Mouse (Mus musculus): ENCODE measurements around the gene Tmem150b. TPM values are rescaled to one million over a fixed set of nuclear protein-coding genes. Genes with fewer than 3 reads are reported as not detected.

Gene Tmem150b
- polyA plus RNA-seq, 1 experiment from 2014 or later, result 0.24 TPM

DNA sequence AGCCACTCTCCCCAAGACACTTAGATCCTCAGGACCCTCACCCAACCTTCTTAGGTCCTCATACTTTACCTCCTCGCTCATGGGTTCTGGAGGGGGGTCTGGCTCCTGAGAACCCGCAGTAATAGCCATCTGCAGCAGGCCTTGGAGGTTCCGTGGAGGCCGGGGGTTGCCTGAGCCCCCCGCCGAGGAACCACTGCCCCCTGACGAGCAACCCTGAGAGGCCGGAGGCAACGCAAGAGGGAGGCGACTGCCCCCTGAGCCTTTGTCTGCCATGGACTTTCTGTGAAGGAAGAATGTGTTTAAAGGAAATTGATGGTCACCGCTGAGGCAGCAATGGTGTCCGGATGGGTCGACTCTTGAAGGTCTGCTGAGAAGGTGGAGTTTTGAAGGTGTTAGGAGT is 40.8 kb downstream of the Tmem150b start:
- Histone ChIP-seq H3K9ac (peak overlapping the region; percentile 74), H3K4me3 (peak overlapping the region; percentile 79), H3K36me3 (peaks cover 18% of the 10 kb centered on the region), H3K27ac (peak overlapping the region; percentile 64; the same call in 1 of the 2 replicates), H3K4me1 (peaks cover 7% of the 10 kb centered on the region), H3K9me3 (no peaks in the 10 kb centered on the region), H3K4me2 (peak overlapping the region; percentile 97), H3K27me3 (no peaks in the 10 kb centered on the region)
- WGBS, result under 1% methylated on average over 13 of the region's 13 CpGs
- no peak for ATAC-seq (ENCODE audit: insufficient number of reproducible peaks, insufficient read depth, low FRiP score, low TSS enrichment, low read depth)

- Histone ChIP-seq H3K9me3 (no peaks in the 10 kb centered on the region), H3K36me3 (peaks cover 22% of the 10 kb centered on the region), H3K4me1 (peaks cover 7% of the 10 kb centered on the region), H3K27me3 (no peaks in the 10 kb centered on the region), H3K9ac (no peak overlapping the region), H3K4me2 (no peak overlapping the region), H3K27ac (no peak overlapping the region), H3K4me3 (no peak overlapping the region)
- no peak for ATAC-seq (ENCODE audit: insufficient number of reproducible peaks, insufficient read depth, low FRiP score, low TSS enrichment, low read depth)
- WGBS, result 83% methylated on average over 5 of the region's 5 CpGs
Observed at GRCm38 (mm10) chr7:4683307-4683706, 41.7 kb downstream of the Tmem150b start.

DNA sequence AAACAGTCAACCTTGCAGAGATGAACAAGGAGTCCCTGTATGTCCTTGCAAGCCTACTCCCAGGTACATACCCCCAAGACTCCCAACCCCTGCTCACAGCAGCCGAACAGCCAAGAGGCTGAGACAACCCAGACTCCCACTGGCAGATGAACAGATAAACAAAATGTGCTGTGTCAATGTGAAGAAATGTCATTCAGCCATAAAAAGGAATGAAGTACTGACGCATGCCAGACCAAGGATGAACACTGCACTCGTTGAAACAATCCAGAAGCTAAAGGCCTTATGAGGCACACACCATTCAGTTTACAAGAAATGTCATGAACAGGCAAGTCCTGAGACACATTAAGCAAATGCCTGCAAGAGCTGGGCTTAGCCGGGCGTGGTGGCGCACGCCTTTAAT is 49.8 kb downstream of the Tmem150b start:
- Histone ChIP-seq H3K27ac (no peak overlapping the region), H3K4me2 (no peak overlapping the region), H3K4me1 (no peaks in the 10 kb centered on the region), H3K36me3 (peaks cover 71% of the 10 kb centered on the region), H3K9me3 (no peaks in the 10 kb centered on the region), H3K9ac (no peak overlapping the region), H3K4me3 (no peak overlapping the region), H3K27me3 (no peaks in the 10 kb centered on the region)
- ATAC-seq (ENCODE audit: insufficient number of reproducible peaks, insufficient read depth, low FRiP score, low TSS enrichment, low read depth), result no peak
- WGBS, result 83% methylated on average over 7 of the region's 7 CpGs

DNA sequence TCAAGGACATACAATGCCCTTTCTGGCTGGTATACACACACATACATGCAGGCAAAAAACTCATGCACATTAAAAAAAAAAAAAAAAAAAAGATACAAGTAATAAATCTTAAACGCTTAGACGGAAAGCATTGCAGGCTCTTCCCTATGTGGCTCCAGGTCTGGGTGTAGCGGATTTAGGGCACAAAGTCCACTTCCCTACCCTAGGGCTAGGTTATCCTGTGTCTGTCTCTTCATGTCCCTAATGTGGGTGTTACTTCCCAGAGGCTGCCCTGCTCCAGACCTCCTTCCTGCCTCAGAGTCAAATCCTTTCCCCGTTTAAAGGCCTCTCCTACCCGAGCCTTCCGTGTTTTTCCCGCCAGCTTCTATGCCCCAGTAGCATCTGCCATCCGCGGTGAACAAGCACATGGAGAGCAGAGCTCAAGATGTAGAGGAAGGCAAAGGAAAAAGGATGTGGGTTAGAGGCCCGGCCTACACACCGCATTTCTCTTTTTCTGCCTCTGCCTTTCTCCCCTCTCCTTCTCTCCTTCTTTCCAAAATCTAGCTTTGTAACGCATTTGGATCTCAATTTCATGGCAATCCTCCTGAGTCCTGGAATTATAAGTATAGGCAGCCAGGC is 50.8 kb downstream of the Tmem150b start:
- no peak for ATAC-seq (ENCODE audit: insufficient number of reproducible peaks, insufficient read depth, low FRiP score, low TSS enrichment, low read depth)
- Histone ChIP-seq H3K4me2 (no peak overlapping the region), H3K9ac (no peak overlapping the region), H3K9me3 (no peaks in the 10 kb centered on the region), H3K27ac (no peak overlapping the region), H3K36me3 (peaks cover 72% of the 10 kb centered on the region), H3K4me3 (no peak overlapping the region), H3K4me1 (no peaks in the 10 kb centered on the region), H3K27me3 (no peaks in the 10 kb centered on the region)
- WGBS, result 88% methylated on average over 12 of the region's 12 CpGs

GRCm38 (mm10) chr7:4671956-4672355 is 53.1 kb downstream of the Tmem150b start:
- WGBS, result 36% methylated on average over 4 of the region's 4 CpGs
- H3K27ac ChIP-seq, result no peak overlapping the region
- no peaks in the 10 kb centered on the region for H3K27me3 ChIP-seq
- no peak for ATAC-seq (ENCODE audit: insufficient number of reproducible peaks, insufficient read depth, low FRiP score, low TSS enrichment, low read depth)
- no peak overlapping the region for H3K4me3 ChIP-seq
- H3K9me3 ChIP-seq, result no peaks in the 10 kb centered on the region
- H3K4me1 ChIP-seq, result no peaks in the 10 kb centered on the region
- H3K4me2 ChIP-seq, result no peak overlapping the region
- peaks cover 76% of the 10 kb centered on the region for H3K36me3 ChIP-seq
- H3K9ac ChIP-seq, result 0 out of 2 replicates have a peak overlapping the region, but pooled peaks have one; percentile 21

GRCm38 (mm10) chr7:4670655-4671255 is 54.3 kb downstream of the Tmem150b start:
- H3K9ac ChIP-seq, result no peak overlapping the region
- H3K9me3 ChIP-seq, result no peaks in the 10 kb centered on the region
- H3K4me1 ChIP-seq, result no peaks in the 10 kb centered on the region
- no peak overlapping the region for H3K27ac ChIP-seq
- no peak overlapping the region for H3K4me3 ChIP-seq
- 90% methylated on average over 8 of the region's 8 CpGs for WGBS
- no peak overlapping the region for H3K4me2 ChIP-seq
- peaks cover 78% of the 10 kb centered on the region for H3K36me3 ChIP-seq
- no peaks in the 10 kb centered on the region for H3K27me3 ChIP-seq
- ATAC-seq (ENCODE audit: insufficient number of reproducible peaks, insufficient read depth, low FRiP score, low TSS enrichment, low read depth), result no peak

GRCm38 (mm10) chr7:4669156-4669555 is 55.9 kb downstream of the Tmem150b start:
- H3K4me2 ChIP-seq, result no peak overlapping the region
- ATAC-seq (ENCODE audit: insufficient number of reproducible peaks, insufficient read depth, low FRiP score, low TSS enrichment, low read depth), result no peak
- H3K27me3 ChIP-seq, result no peaks in the 10 kb centered on the region
- H3K4me1 ChIP-seq, result no peaks in the 10 kb centered on the region
- no peak overlapping the region for H3K27ac ChIP-seq
- H3K36me3 ChIP-seq, result peaks cover 71% of the 10 kb centered on the region
- H3K4me3 ChIP-seq, result no peak overlapping the region
- no peak overlapping the region for H3K9ac ChIP-seq
- 93% methylated on average over 9 of the region's 9 CpGs for WGBS
- no peaks in the 10 kb centered on the region for H3K9me3 ChIP-seq

DNA sequence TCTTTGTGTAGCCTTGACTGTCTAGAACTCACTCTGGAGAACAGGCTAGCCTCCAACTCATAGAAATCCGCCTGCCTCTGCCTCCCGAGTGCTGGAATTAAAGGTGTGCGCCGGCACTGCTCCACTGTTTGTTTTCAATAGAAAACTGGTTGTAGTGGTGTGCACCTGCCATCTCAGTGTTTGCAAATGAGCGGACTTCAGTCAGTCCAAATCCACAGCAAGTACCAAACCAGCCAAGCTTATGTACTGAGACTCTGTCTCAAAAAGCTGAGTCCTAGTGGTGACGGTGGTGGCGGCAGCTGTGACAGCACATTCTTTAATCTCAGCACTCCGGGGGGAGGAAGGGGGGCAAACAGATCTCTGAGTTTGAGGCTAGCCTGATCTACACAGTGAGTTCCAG is 56.5 kb downstream of the Tmem150b start:
- ATAC-seq (ENCODE audit: insufficient number of reproducible peaks, insufficient read depth, low FRiP score, low TSS enrichment, low read depth), result no peak
- Histone ChIP-seq H3K27me3 (no peaks in the 10 kb centered on the region), H3K27ac (no peak overlapping the region), H3K9ac (no peak overlapping the region), H3K4me1 (no peaks in the 10 kb centered on the region), H3K4me2 (no peak overlapping the region), H3K9me3 (no peaks in the 10 kb centered on the region), H3K36me3 (peaks cover 72% of the 10 kb centered on the region), H3K4me3 (no peak overlapping the region)
- WGBS, result 95% methylated on average over 8 of the region's 8 CpGs

DNA sequence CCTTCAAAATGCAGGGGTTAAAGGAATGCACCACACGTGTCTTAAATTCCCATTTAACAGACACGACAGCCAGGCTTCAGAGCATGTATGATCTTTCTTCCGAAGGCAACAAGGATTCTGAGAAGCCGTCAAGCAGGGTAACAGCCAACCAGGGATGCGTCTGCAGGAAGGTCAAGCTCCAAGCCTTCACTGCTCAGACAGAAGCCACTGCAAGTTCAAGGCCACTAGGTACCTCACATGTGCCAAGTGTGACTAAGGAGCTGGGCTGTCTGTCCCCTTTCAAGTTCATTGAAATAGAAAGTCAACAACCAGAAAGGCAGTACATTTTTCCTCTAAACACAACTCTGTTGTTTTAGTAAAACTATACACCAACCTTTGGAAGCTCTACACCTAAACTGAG is 58.2 kb downstream of the Tmem150b start:
- no peaks in the 10 kb centered on the region for H3K9me3 ChIP-seq
- peaks cover 76% of the 10 kb centered on the region for H3K36me3 ChIP-seq
- H3K4me3 ChIP-seq, result no peak overlapping the region
- no peak overlapping the region for H3K9ac ChIP-seq
- H3K27me3 ChIP-seq, result no peaks in the 10 kb centered on the region
- no peak for ATAC-seq (ENCODE audit: insufficient number of reproducible peaks, insufficient read depth, low FRiP score, low TSS enrichment, low read depth)
- H3K27ac ChIP-seq, result no peak overlapping the region
- no peaks in the 10 kb centered on the region for H3K4me1 ChIP-seq
- 96% methylated on average over 5 of the region's 5 CpGs for WGBS
- no peak overlapping the region for H3K4me2 ChIP-seq

DNA sequence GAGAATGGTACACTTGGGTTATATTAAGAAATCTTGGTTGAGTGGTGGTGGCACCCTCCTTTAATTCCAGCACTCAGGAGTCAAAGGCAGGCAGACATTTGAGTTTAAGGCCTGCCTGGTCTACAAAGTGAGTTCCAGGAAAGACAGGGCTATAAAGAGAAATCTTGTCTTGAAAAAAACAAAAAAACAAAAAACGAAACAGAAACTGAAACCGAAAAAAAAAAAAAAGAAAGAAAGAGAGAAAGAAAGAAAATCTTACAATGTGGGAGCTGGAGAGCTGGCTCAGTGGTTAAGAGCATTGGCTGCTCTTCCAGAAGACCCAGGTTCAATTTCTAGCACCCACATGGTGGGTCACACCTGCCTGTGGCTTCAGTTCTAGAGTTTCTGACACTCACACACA is 61.3 kb downstream of the Tmem150b start:
- Histone ChIP-seq H3K36me3 (peaks cover 51% of the 10 kb centered on the region), H3K27me3 (no peaks in the 10 kb centered on the region), H3K4me1 (peaks cover 12% of the 10 kb centered on the region), H3K9ac (no peak overlapping the region), H3K27ac (no peak overlapping the region), H3K4me3 (no peak overlapping the region), H3K9me3 (no peaks in the 10 kb centered on the region), H3K4me2 (no peak overlapping the region)
- WGBS, result 91% methylated on average over 2 of the region's 2 CpGs
- ATAC-seq (ENCODE audit: insufficient number of reproducible peaks, insufficient read depth, low FRiP score, low TSS enrichment, low read depth), result no peak

GRCm38 (mm10) chr7:4663179-4663578 is 61.9 kb downstream of the Tmem150b start:
- peaks cover 45% of the 10 kb centered on the region for H3K36me3 ChIP-seq
- peaks cover 12% of the 10 kb centered on the region for H3K4me1 ChIP-seq
- no peaks in the 10 kb centered on the region for H3K9me3 ChIP-seq
- H3K27ac ChIP-seq, result no peak overlapping the region
- H3K4me2 ChIP-seq, result no peak overlapping the region
- WGBS, result 58% methylated on average over 8 of the region's 8 CpGs
- H3K27me3 ChIP-seq, result no peaks in the 10 kb centered on the region
- ATAC-seq (ENCODE audit: insufficient number of reproducible peaks, insufficient read depth, low FRiP score, low TSS enrichment, low read depth), result no peak
- no peak overlapping the region for H3K4me3 ChIP-seq
- H3K9ac ChIP-seq, result no peak overlapping the region

- peak overlapping the region; percentile 94 for H3K9ac ChIP-seq
- H3K4me1 ChIP-seq, result peaks cover 36% of the 10 kb centered on the region
- peak overlapping the region; percentile 78 for H3K4me2 ChIP-seq
- 50% methylated on average over 3 of the region's 3 CpGs for WGBS
- H3K27ac ChIP-seq, result peak overlapping the region; percentile 97
- H3K4me3 ChIP-seq, result peak overlapping the region; percentile 83
- peaks cover 25% of the 10 kb centered on the region for H3K36me3 ChIP-seq
- no peak for ATAC-seq (ENCODE audit: insufficient number of reproducible peaks, insufficient read depth, low FRiP score, low TSS enrichment, low read depth)
- no peaks in the 10 kb centered on the region for H3K27me3 ChIP-seq
- no peaks in the 10 kb centered on the region for H3K9me3 ChIP-seq
Observed at GRCm38 (mm10) chr7:4659911-4660443, 65.1 kb downstream of the Tmem150b start.
